Mouse (Mus musculus) intestine, embryonic 14.5 days (tissue): ENCODE results near the gene Morn1. TPM values are rescaled to one million over a fixed set of nuclear protein-coding genes. Genes with fewer than 3 reads are reported as not detected.

Experiments
- ATAC-seq: fragments of 200-750 bp; cut with Nextera tagmentation; replicated peaks from 2 replicates; pipeline ENCODE4 v1.8.0; 2017; ENCODE audit warnings: low read depth, moderate number of reproducible peaks, moderate TSS enrichment, moderate library complexity; ENCODE audit not compliant: low FRiP score, low TSS enrichment
- DNase-seq: peaks from one replicate; pipeline ENCODE4 v3.0.0-alpha.2; 2018; ENCODE audit warnings: low spot score
- H3K27ac ChIP-seq: fragments of 300-500 bp; sonication (generic); 2 replicates; pipeline ENCODE4 v1.5.1; 2014; ENCODE audit warnings: low read depth, mild to moderate bottlenecking, control low read depth
- H3K27me3 ChIP-seq: fragments of 300-500 bp; sonication (generic); replicated peaks from 2 replicates; pipeline ENCODE4 v1.6.1; 2014; ENCODE audit warnings: low read length, control low read depth; ENCODE audit not compliant: control insufficient read depth, insufficient read depth
- H3K36me3 ChIP-seq: fragments of 300-500 bp; sonication (generic); 2 replicates; pipeline ENCODE4 v1.6.1; 2014; ENCODE audit warnings: low read length, control low read depth; ENCODE audit not compliant: control insufficient read depth, insufficient read depth
- H3K4me1 ChIP-seq: fragments of 300-500 bp; sonication (generic); replicated peaks from 2 replicates; pipeline ENCODE4 v1.6.1; 2014; ENCODE audit warnings: low read length, control low read depth, mixed read lengths; ENCODE audit not compliant: control insufficient read depth, insufficient read depth
- H3K4me2 ChIP-seq: fragments of 300-500 bp; sonication (generic); 2 replicates; pipeline ENCODE4 v1.6.1; 2014; ENCODE audit warnings: low read length
- H3K4me3 ChIP-seq: fragments of 300-500 bp; sonication (generic); 2 replicates; pipeline ENCODE4 v1.5.1; 2014; ENCODE audit warnings: low read depth, low read length, control low read depth, mixed read lengths
- H3K9ac ChIP-seq: fragments of 300-500 bp; sonication (generic); 2 replicates; pipeline ENCODE4 v1.6.1; 2014; ENCODE audit warnings: mild to moderate bottlenecking, low read length
- H3K9me3 ChIP-seq: fragments of 300-500 bp; sonication (generic); 2 replicates; pipeline ENCODE4 v1.6.1; 2016; ENCODE audit warnings: low read length, control low read depth; ENCODE audit not compliant: control insufficient read depth
- WGBS: fragments of 180-500 bp; shearing (Covaris S2); extraction: QIAGEN DNeasy Blood & Tissue Kit; methylation state at CpG from one replicate; pipeline ENCODE4 v1.1.7; 2014; 5-methylcytosine and 5-hydroxymethylcytosine counted together
- polyA plus RNA-seq: library from polyadenylated mRNA; unstranded; fragments of >200 nt; fragmentation: Nextera tagmentation; extraction: Ambion mirVana; gene quantifications from 2 replicates; pipeline ENCODE4 v1.2.1, GENCODE M21; 2014

Gene Morn1
- polyA plus RNA-seq, 1 experiment from 2014 or later: 3.8 TPM

DNA sequence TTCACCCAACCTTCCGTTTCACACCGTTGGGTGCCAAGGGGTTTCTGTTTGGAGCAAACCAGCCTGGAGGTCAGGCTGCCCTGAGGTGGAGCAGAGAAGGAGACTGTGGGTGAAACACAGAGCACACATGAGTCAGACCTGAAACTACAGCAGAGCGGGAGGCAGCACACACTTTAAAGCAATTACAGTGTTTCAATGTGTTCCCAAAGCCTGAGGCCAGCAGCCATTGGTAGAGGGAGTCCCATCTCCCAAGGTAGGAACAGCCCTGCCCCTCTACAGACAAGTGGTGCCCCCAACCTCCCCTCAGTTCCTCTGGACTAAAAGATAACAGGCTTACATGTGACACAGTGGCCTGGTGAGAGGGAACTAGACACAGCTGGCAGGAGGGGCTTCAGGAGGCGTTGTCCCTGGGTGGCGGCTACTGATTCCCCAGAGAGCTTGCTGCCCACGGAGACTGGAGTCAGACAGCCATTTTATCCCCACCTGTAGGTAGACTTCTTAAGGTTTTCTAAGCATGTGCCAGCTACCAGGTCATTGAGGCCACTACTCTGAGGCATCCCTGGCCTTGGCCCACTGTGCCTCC lies 31.1 kb downstream of the Morn1 start:
- no peak for ATAC-seq
- peaks cover 8% of the 10 kb centered on the region for H3K4me1 ChIP-seq
- H3K9me3 ChIP-seq: peaks cover 14% of the 10 kb centered on the region; the same call in 1 of the 2 replicates
- WGBS: 75% methylated on average over 6 of the region's 6 CpGs
- no peak overlapping the region for H3K9ac ChIP-seq
- no peaks in the 10 kb centered on the region for H3K36me3 ChIP-seq
- no peak for DNase-seq
- no peak overlapping the region for H3K4me2 ChIP-seq
- H3K4me3 ChIP-seq: no peak overlapping the region
- H3K27ac ChIP-seq: no peak overlapping the region
- H3K27me3 ChIP-seq: no peaks in the 10 kb centered on the region

DNA sequence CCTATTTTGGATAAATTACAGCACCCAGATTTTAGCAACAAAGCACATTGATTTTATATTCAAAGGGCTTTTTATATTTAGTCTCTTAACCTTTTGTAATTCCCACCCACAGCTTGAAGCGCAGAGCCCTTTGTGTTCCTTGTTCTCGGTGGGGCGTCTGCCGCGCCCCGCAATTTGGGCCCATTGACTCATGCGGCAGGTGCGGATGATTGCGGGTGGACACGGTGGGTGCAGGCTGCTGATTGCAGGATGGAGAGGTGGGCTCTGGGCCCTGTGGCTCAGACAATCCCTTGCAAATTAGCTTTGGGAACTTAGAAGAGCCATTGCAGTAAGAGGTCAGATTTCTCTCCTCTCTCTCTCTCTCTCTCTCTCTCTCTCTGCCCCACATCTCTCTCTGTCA lies 31.9 kb downstream of the Morn1 start:
- Histone ChIP-seq H3K4me2 (no peak overlapping the region), H3K9me3 (peaks cover 14% of the 10 kb centered on the region; the same call in 1 of the 2 replicates), H3K4me3 (no peak overlapping the region), H3K4me1 (peaks cover 16% of the 10 kb centered on the region), H3K9ac (no peak overlapping the region), H3K27ac (no peak overlapping the region), H3K36me3 (no peaks in the 10 kb centered on the region), H3K27me3 (no peaks in the 10 kb centered on the region)
- WGBS: 91% methylated on average over 10 of the region's 10 CpGs
- DNase-seq: no peak
- no peak for ATAC-seq

DNA sequence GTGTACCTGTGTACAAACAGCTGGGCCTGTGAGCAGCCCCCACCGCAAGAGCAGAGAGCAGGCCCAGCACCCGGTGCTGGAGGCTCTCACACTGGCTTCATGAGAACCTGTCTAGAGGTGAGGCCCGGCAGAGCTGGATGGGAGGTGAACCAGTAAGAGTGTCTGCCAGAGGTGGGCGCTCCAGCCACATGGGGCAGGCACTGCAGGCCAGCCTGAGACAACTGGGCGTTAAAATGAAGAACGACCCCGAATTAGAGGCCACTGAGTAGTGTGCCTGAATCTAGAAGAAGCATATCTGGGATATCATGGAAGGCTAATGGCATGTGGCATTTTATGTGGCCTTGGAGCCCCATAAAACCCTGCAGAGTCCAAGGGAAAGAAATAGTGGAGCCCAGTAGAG lies 33.7 kb downstream of the Morn1 start:
- peak; percentile 2; the same call in 1 of the 2 replicates for ATAC-seq
- Histone ChIP-seq H3K9ac (no peak overlapping the region), H3K36me3 (no peaks in the 10 kb centered on the region), H3K4me3 (no peak overlapping the region), H3K9me3 (peaks cover 14% of the 10 kb centered on the region; the same call in 1 of the 2 replicates), H3K4me2 (no peak overlapping the region), H3K27me3 (no peaks in the 10 kb centered on the region), H3K27ac (no peak overlapping the region), H3K4me1 (peaks cover 20% of the 10 kb centered on the region)
- no peak for DNase-seq
- 77% methylated on average over 7 of the region's 7 CpGs for WGBS

DNA sequence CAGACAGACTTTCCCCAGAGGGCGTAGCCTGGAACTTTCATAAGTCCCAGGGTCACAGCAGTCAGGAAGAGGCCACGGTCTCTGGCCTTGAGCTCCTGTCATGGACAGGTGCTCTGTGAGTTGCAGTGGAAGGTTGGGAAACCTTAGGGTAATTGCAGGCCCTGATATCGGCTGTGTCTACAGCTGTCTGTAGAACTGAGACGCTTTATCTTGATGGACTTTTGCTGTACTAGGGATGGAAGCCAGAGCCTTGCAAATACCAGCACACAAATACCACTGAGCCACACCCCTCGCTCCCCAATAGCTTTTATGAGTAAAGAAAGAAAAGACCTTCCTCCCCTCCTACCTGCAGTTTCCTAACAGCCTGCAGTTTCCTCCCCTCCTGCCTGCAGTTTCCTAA lies 34.2 kb downstream of the Morn1 start:
- Histone ChIP-seq H3K4me1 (peaks cover 24% of the 10 kb centered on the region), H3K27me3 (no peaks in the 10 kb centered on the region), H3K36me3 (no peaks in the 10 kb centered on the region), H3K9me3 (peaks cover 14% of the 10 kb centered on the region; the same call in 1 of the 2 replicates), H3K4me3 (no peak overlapping the region), H3K9ac (no peak overlapping the region), H3K4me2 (no peak overlapping the region), H3K27ac (peak overlapping the region; percentile 24; the same call in 1 of the 2 replicates)
- WGBS: 54% methylated on average over 5 of the region's 5 CpGs
- ATAC-seq: peak; percentile 78
- DNase-seq: no peak

DNA sequence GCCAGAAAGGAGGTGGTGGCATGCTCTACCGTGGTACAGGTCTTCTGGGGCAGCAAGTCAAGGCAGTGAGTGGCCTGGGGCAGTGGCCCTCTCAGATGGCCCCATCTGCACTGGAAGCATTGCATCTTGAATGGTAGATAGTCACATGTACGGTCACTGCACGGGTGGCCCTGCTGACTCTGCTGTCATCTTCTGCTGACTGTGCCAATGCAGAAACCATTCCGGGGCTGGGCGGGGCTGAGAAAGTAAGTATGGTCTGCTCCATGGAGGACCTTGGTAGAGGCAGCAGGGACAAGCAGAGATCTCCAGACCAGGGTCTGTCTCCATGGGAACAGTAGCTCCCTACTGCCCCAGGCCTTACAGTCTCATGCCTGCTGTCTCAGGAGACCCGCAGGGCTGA lies 34.8 kb downstream of the Morn1 start:
- Histone ChIP-seq H3K4me1 (peaks cover 24% of the 10 kb centered on the region), H3K36me3 (no peaks in the 10 kb centered on the region), H3K4me2 (no peak overlapping the region), H3K4me3 (no peak overlapping the region), H3K9ac (no peak overlapping the region), H3K27me3 (no peaks in the 10 kb centered on the region), H3K27ac (peak overlapping the region; percentile 24; the same call in 1 of the 2 replicates), H3K9me3 (peaks cover 14% of the 10 kb centered on the region; the same call in 1 of the 2 replicates)
- no peak for ATAC-seq
- no peak for DNase-seq
- WGBS: 74% methylated on average over 6 of the region's 6 CpGs

DNA sequence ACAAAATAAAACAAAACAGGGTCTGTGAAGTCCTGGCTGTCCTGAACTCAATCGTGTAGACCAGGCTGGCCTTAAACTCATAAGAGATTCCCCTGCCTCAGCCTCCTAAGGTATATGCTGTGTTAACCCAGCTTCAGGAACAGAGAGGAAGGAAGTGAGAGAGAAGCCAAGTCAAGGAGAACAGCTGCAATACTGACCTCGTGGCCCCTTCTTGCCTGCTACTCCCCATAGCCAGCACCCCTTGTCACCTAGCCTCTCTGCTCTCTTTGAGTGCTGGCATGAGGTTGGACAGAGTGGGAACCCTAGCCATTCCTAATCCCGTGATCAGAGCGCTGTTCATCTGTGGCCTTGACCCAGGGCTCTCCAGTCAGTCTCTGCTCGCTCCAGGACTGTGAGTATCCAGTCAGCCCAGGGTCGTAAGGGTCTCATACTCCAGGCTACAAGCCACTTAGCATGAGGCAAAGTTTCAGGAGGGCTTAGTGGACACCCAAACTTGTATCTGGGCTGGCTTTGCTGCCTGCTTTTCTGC lies 35.6 kb downstream of the Morn1 start:
- ATAC-seq (no peak), DNase-seq (no peak)
- peak overlapping the region; percentile 69; the same call in 1 of the 2 replicates for H3K27ac ChIP-seq
- no peaks in the 10 kb centered on the region for H3K36me3 ChIP-seq
- H3K9me3 ChIP-seq: peaks cover 14% of the 10 kb centered on the region; the same call in 1 of the 2 replicates
- 0 out of 2 replicates have a peak overlapping the region, but pooled peaks have one; percentile 22 for H3K4me2 ChIP-seq
- H3K4me1 ChIP-seq: peaks cover 24% of the 10 kb centered on the region
- H3K27me3 ChIP-seq: no peaks in the 10 kb centered on the region
- no peak overlapping the region for H3K4me3 ChIP-seq
- no peak overlapping the region for H3K9ac ChIP-seq
- WGBS: 69% methylated on average over 6 of the region's 6 CpGs

DNA sequence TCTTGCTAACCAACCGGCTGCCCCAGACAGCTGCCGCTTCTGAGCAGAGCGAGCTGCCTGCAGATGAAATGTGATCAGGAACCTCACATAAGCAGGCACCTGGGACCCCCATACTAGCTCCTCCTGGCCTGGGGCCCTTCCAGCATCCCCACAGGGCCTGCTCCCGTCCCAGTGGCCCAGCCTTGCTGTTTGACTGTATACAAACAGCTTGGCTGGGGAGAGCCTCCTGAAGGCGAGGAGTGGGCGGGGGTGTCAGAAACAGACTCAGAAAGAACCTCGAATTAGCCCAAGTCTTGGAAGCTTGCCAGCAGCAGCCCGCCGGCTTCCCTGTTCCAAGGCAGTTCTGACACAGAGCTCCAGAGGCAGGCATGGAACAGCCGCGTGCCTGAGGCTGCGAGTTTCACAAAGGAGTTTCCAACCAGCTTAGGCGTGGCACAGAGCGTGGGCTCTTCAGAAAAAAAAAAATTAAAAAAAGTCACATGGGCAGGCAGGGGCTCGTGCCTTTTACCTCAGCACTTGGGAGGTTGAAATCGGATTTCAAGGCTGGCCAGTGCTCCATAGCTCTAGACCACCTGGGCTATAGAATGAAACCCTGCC lies 36.2 kb downstream of the Morn1 start:
- Histone ChIP-seq H3K4me1 (peaks cover 24% of the 10 kb centered on the region), H3K4me2 (peak overlapping the region; percentile 22; the same call in 1 of the 2 replicates), H3K36me3 (no peaks in the 10 kb centered on the region), H3K4me3 (no peak overlapping the region), H3K9ac (no peak overlapping the region), H3K9me3 (peaks cover 12% of the 10 kb centered on the region; the same call in 1 of the 2 replicates), H3K27ac (peak overlapping the region; percentile 69), H3K27me3 (no peaks in the 10 kb centered on the region)
- ATAC-seq (peak; percentile 57), DNase-seq (peak; percentile 89)
- 10% methylated on average over 16 of the region's 16 CpGs for WGBS

DNA sequence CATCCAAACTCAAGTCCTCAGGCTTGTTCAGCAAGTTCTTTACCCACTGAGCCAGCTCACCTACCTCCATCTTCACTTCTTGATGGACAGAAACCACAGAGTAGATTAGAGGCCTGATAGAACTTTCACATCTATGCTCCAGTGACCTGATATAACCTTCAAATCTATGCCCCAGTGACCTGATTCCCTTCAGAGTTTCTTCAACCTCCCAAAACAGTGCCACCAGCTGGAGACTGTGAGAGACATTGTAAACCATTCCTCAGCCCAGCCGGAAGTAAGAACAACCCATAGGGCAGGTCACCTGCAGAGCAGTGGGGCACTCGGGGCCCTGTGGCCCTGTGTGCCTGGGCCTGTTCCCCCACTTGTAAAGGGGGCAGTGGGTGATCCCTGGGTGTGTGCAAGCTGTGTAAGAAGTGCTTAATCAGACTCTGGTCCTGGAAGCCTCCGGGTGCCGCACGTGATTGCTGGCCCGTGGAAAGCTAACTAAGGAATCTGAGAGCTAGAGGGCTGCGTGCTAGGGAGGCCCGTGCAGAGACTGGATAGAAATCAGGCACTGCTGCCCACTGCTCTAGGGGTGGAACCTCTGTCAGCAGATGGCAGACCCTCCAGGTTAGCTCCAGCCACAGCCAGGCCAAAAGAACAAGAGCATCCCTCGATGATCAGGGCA lies 37.6 kb downstream of the Morn1 start:
- ATAC-seq: no peak

More for the DNA sequence above, 37.6 kb downstream of the Morn1 start:
- Histone ChIP-seq H3K36me3 (no peaks in the 10 kb centered on the region), H3K27ac (no peak overlapping the region), H3K27me3 (no peaks in the 10 kb centered on the region), H3K4me1 (peaks cover 24% of the 10 kb centered on the region), H3K9ac (no peak overlapping the region), H3K4me2 (no peak overlapping the region), H3K4me3 (no peak overlapping the region), H3K9me3 (no peaks in the 10 kb centered on the region)
- no peak for DNase-seq
- WGBS: 79% methylated on average over 9 of the region's 9 CpGs
